Mouse (Mus musculus): Measurements from ENCODE around the gene Castor1.
A peak's percentile ranks its signal among the peaks of the same experiment; 100 is the strongest.

Gene Castor1

DNA sequence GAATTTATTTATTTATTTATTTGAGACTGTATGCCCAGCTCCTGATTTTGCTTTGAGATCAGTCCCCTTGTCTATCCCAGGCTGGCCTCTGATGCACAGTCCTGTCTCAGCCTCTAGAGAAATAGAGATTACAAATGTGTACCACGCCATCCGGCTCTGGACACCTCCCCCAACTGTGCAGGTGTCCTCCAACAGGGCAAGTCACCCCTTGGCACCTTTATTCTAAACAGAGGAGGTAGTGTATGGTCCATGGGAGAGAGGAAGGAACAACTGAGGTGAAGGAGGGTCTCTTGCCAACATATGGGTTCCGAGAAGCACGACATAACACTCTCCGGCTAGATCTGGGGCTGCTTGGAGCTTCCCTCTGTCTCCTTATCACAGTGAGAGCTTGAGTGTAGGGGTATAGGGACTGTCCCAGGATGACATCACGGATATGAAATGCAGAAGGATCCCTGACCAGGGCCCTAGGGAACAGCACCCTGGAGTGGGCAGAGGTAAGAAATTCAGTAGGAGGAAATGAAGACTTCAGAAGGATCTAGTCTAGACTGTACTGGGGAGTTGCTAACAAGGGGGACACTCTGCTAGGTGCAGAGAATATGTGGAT lies 17.1 kb downstream of the Castor1 start:
- DNase-seq (ENCODE audit: low read depth, low spot score), result no peak

DNA sequence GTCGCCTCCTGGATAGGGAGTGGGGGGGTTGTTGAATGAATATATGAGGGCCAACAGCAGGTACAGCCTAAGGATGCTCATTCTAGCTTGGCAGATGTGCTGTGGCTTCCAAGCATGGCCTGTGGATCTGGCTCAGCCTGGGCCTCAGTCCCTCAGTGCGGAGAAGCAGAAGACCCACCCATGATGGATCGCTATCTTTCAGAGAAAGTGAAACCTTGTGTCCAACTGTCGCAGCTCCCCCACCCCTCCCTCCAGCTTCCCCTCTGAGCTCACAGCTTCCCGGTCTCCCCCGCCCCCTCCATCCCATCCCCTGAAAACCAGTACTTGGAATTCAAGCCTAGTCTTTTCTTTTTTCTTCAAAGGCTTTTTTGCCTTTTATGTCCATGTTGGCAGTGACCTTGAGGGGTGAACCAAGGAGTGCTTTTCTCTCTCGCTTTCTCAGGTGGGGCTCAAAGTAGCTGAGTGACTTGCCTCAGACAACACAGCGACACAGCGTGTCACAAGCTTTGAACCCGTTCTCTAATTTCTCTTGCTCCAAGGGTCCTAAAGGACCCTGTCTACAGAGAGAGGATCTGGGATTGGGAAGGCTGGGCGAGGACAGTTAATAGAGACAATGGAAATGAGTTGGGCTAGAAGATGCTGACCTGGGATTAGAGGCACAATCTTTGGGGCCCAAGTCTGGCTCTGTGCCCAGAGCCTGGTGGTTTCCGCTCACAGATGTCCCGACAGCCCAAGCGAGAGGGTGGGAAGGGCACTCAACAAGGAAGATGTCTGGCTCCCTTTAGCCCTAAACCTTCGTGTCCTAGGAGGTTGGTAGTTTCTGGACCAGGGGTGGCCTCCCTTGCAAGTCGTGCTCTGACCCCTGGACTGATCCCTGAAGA lies 17.9 kb downstream of the Castor1 start, which contains the start of gene Osm:
Gene Osm, plus strand, starts transcription at position 756 of the 881 bp plus-strand sequence.
- DNase-seq (ENCODE audit: low read depth, low spot score), result peak; percentile 69

DNA sequence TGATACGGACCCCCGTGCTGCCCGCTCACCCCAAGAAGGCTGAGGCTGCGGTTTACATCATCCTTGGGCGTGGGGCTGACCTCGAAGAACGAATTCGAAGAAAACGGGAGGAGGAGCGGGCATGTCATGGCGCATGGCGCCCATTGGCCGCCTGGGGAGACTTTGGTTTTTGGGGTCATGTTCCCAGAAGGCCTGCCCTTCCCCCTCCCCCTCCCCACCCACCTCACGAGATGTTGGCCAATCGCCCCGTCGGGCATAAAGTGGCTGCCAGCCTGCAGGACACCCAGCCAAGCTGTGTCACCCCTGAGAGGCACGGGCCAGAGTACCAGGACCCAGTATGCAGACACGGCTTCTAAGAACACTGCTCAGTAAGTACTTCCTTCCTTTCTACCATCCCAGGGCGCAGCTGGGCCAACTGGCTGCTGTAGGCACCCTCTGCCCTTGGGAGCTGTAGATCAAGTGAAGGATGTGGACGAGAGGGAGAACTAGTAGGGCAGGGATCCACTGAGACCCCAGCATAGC lies 18.6 kb downstream of the Castor1 start:
- DNase-seq (ENCODE audit: low read depth, low spot score), result no peak

DNA sequence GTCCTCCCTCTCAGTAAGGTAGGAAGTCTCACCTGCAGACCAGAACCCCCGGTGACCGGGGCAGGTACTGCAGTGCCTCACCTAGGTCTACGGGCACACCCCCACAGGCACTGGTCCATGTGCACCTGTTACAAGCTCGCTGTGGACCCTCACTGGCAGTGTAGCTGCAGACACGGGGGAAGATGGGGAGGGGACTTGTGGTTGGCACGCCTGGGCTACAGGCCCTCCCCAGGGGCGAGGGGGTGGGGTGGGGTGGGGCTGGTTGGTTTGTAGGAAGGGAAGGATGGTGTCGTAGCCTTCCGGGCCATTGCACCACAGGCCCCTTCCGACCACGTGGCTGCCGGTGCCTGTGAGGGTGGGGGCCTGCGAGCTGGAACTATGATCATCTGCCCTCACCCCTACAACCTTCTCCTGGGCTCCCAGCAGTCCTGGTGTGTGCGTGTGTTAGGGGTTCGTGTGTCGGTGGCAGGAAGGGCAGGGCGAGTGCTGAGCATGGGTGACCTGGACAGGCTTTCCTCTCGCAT lies 19.4 kb downstream of the Castor1 start:
- DNase-seq (ENCODE audit: low read depth, low spot score), result no peak

DNA sequence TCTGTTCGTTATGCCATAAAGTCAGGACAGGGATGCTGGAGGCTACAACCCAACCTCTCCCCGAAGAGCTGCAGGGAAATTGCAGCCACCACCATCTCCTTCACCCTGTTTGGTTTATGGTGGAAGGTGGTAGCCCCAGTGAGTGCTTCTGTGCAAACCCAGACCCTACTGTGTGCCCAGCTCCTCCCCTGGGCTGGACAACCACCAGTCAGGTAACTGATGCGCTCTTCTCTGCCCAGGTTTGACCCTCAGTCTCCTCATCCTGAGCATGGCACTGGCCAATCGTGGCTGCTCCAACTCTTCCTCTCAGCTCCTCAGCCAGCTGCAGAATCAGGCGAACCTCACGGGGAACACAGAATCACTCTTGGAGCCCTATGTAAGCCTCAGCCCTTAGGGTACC lies 20.1 kb downstream of the Castor1 start:
- DNase-seq (ENCODE audit: low read depth, low spot score), result no peak

DNA sequence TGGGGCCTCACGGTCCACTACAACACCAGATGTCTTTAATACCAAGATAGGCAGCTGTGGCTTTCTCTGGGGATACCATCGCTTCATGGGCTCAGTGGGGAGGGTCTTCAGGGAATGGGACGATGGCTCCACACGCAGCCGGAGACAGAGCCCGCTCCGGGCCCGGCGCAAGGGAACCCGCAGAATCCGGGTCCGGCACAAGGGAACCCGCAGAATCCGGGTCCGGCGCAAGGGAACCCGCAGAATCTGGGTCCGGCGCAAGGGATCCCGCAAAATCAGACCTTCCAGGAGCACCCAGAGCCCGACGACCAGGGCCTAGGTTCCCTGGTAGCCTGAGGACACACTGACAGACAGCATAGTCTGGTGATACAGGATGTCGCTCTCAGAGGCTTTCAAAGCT lies 21.7 kb downstream of the Castor1 start:
- no peak for DNase-seq (ENCODE audit: low read depth, low spot score)

DNA sequence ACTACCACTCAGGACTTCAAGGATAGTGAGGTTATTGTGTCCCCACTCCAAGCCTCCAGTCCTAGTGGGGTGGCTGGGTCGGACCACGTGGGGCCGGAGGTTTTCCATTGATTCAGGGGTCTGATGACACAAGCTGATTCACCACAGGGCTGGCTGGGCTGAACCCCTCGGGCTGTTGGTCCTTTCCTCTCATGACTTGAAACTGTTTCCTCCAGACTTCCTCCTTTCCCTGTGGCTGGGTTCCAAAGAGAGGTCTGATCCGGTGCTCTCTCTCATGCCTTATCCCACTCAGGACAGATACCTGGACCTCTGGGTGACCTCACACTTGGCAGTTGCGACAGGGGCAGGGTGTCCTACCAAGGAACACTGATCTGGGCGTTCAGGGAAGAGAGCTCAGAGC lies 22.1 kb downstream of the Castor1 start:
- no peak for DNase-seq (ENCODE audit: low read depth, low spot score)

DNA sequence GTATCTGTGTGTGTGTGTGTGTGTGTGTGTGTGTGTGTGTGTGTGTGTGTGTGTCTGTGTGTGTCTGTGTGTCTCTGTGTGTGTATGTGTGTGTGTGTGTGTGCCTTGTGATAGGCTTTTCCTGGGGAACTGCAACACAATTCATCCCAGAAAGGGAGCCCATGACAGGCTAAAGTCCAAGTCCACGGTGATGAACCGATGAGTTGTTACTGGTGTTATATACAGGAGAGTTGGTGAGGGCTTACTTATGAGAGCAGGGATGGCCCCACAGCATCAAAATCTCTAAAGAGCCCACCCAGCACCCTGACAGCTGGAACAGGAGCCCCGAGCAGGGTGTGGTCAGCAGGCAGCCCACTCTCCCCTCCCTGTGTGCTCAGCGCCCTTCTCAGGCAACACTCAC lies 23.2 kb downstream of the Castor1 start:
- no peak for DNase-seq (ENCODE audit: low read depth, low spot score)

DNA sequence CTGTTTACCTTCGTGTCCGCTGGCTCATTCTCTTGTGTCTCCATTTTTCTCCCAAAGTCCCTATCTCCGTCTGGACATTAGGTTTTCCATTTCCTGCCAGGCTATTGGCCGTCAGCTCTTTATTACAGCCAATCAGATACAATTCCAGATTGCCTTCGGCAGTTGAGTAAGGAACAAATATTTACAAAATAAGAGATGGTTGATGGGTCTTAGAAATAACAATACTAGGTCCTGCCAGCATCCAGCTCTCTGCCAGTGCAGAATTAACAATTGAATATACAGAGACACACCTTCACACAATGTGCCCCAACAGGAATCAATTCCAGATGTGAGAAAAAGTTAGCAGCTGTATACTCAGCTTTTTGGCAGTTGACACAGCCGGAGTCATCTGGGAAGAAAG lies 28.1 kb downstream of the Castor1 start:
- peak; percentile 94 for DNase-seq (ENCODE audit: low read depth, low spot score)

DNA sequence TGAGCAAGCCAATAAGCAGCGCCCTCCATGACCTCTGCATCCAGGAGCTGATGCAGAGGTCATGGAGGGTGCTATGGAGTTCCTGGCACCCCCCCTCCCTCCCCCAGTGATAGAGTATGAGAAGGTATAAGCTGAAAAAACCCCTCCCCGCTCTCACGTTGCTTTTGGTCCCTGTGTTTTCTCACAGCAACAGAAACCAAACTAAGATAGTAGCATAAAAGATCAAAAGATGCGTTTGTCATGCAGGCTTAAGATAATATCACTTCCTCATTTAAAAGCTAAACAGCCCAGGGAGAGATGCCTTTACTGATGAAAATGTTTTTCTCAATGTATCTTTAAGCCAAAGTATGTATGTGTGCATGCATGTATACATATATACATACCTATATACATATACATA lies 28.6 kb downstream of the Castor1 start:
- no peak for DNase-seq (ENCODE audit: low read depth, low spot score)

DNA sequence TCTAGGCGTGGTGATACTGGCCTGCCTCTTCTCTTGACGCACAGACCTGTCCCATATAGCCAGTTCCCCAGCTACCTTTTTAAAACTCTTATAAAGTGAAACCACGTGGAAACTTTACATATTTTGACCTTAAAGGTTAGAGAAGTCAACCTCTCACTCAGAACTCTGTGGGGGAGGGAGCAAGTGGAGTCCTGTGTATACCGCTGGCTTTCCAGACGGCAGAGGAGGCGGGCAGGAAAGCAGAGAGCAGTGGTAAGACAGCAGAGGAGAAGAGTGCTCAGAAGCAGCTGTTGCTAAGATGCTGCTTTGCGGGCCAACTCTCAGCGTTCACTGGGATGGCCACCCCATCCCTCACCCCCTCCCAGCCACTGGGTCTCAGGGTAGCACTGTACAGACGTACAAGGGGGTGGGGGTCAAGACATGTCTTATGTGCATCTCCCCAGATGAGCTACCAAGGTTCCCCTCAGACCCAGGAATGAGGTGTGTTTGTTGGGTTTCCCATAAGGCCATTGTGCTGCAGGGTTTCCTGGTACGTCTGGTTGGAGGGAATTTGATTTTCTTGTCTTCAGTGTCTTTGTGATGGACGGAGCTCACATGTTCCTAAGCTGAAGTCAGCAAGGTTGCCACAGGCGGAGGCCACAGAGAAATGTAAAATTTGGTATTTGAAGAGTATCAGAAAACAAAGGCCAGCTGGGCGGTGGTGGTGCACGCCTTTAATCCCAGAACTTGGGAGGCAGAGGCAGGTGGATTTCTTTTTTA lies 29.4 kb downstream of the Castor1 start:
- peak; percentile 59 for DNase-seq (ENCODE audit: low read depth, low spot score)

DNA sequence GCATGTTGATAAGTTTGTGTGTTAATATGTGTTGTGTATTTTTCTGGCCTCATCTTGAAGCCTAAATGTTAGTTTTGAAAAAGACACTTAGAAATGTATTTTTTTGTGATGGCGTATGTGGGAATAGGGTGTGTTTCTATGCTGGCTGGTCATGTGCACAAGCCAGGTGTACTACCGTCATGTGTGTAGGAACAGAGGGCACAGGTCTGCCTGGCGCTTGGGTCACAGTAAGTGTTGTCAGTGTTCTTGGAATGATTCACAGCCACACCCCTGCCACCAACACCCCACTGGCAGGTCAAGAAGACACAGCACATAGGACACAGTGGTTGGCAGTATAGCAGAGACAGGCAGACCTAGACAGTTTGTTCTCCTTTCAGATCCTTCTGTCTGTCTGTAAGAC lies 31.1 kb downstream of the Castor1 start:
- DNase-seq (ENCODE audit: low read depth, low spot score), result no peak

DNA sequence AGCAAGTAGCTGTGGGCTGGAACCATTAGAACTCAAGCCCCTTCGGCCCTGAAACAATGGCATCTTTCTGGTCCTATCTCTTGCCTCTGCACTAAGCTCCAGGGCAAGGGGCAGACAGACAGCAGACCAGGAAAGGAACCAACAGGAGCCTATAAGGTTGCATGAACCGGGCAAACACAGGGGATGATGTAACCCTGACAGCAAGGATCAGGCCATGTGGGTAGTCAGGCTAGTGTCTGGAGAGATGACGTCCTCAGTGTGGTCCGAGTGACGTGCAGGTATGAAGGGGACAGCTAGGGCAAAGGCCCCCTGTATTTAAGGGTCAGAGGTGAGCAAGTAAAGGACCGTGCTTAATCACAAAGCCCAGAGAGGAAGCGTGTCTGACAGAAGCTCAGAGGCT lies 32.3 kb downstream of the Castor1 start:
- DNase-seq (ENCODE audit: low read depth, low spot score), result no peak

DNA sequence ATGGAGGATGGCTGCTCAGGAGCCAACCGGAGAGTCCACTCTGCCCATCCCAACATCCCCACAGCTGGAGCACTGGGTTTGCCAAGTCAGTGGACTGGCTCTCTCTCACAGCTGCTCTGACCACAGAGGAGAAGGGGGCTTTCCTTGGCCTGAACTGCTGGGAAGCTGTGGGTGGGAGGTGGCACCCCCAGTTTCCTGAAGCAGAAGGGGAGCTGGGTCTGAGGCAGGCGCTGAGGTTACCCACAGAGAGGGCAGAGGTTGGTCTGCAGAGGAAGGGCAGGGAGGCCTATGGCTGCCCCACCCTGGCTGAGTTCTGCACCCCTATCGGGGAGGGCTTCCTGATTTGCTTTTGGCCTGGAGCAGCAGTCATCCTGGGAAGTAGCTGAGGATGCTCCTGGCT lies 33.4 kb downstream of the Castor1 start:
- DNase-seq (ENCODE audit: low read depth, low spot score), result no peak

DNA sequence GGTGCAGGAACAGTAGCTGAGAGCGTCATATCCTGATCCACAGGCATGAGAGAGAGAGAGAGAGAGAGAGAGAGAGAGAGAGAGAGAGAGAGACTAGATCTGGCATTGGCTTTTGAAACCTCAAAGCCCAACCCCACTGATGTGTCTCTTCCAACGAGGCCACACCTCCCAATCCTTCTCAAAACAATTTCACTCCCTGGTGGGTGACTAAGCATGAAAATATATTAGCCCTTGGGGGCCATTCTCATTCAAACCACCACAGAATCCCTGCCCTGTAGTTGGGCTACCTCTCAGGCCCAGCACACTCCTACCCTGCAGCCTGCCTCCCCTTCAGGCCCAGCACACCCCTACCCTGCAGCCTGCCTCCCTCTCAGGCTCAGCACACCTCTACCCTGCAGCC lies 34.9 kb downstream of the Castor1 start:
- peak; percentile 62 for DNase-seq (ENCODE audit: low read depth, low spot score)

DNA sequence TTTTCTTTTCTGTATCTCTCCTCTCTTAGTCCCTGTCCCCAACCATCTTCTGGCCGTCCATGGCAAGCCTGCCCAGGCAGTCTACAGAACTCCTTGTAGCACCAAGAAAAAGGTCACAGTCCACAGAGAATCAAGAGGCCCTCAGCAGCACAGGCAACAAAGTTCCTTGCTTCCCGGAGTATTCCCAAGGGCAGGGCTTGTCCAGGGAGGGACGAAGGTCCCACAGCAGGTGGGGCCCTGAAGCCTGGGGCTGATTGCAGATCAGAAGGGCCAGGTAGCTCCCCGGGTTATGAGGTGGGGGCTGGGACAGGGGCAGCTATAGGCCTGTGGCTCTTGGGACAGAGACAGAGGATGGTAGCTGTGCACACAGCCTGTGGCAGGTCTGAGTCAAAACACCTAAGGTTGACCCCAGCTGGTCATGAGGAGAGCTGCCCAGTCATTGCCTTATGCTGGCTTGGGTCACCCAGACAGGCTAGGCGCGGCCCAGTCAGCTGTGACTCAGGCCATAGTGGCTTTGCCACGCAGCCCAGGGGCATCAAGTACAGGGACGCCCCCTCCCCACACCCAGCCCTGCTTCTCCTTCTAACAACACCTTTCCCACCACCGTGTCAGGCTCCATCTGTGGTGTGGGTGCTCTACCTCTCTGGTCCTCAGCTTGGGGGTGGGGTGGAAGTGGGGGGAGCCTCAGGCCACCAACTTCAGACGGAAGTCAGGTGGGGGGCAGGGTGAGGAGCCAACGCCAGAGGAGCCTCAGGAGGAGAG lies 39.0 kb downstream of the Castor1 start, which contains the start of gene Lif:
Gene Lif, plus strand, starts transcription at position 712 of the 762 bp plus-strand sequence.
- no peak for DNase-seq (ENCODE audit: low read depth, low spot score)

DNA sequence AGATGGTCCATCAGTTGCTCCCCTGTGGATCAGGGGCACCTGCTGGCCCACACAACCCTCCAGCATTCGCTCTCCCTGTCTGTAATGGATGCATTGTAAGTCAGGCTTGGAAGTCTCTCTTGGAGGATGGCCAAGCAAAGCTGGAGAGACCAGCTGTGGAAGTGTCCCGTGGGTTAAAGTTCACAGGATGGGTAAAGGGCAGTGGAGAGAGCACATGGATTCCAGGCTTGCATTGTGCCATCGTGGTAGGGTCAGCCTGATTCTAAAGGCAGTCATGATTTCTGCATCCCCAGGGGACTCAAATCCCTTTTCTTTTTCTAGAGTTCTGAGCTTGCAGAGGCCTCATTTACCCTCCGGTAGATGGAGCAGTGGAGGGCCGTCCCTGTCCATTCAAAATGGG lies 39.7 kb downstream of the Castor1 start:
- DNase-seq (ENCODE audit: low read depth, low spot score), result no peak

DNA sequence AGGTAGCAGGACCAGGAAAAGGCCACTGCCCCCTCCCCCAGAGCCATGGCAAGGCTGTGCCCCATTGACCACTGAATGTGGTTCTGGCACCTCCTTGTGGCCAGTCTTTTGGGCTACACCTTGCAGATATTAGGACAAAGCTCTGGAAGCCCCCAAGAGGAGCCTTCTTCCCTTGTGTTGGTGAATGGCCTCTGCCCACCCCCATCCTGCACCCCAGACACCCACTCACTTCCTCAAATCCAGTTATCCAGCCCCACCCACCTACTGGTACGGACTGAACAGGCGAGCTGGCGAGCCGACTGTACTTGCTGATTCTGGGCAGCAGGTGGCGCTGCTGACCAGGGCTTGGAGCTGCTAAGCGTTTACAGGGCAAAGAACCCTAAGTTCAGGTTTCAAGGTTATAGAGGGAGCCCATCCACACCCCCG lies 40.6 kb downstream of the Castor1 start:
- peak; percentile 73 for DNase-seq (ENCODE audit: low read depth, low spot score)

DNA sequence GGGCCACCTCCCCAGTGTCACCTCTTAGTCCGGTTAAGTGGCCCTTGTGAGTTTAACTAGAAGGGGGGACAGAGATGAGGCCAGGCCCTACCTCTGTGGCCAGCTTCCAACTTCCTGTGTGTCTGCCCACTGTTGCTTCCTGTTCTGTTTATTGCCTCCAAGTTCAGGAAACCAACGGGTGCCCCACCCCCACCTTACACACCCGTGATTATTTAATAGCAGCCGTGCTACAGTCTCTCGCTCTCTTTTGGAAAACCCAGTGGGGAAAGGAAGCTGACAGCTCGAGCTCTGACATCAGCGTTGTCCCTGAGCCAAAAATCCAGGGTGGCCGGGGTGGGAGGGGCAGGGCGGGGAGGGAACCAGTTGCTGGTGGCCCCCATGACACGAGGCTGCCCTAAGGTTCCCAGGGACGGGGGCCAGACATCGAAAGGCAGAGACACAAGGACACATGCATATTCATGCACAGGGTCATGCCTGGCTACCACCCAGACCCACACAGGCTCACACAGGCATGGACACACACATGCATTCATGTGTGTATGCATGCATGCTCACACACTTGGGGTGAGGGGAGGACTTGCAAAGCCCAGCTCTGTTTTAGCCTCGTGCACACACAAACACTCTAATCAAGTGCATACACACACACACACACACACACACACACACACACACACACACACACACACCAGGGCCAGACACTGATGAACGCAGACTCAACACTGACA lies 42.6 kb downstream of the Castor1 start:
- no peak for DNase-seq (ENCODE audit: low read depth, low spot score)

DNA sequence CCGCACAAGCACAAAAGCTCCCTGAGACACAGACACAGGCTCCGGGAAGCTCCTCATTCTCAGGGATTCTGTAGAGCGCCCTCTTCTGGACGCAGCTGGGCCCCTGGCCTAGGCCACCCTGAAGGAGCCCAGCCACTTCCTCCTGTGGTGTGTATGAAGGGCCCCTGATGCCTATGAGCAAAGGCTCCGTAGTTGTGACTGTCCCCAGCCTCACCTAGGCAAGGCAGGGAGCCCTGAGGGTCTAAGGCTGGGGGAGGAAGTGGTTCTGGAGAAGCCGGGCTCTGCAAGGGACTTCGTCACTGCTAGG lies 43.1 kb downstream of the Castor1 start:
- DNase-seq (ENCODE audit: low read depth, low spot score), result peak; percentile 59

DNA sequence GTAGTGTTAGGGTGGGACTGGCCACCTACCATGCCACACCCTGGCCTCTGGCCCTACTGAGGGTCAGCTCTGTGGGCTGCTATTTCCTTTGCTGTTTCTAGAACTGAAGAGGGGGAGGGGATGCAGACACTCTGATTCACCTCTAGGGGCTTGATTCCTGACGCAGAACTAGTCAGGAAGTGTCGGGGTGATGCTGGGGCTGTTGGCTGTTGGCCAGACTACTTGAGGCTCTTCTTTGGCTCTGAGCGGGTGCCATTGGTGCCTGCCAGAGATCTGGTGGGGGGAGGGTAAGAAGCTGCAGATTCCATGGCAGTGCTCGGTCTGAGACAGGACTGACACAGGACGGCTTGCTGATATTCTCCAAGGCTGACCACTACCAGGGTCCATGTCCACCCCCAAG lies 43.9 kb downstream of the Castor1 start:
- peak; percentile 76 for DNase-seq (ENCODE audit: low read depth, low spot score)

Measured in ES-CJ7 (cell line).